Mouse (Mus musculus): ENCODE measurements around the gene Hoxc4.

- TF ChIP-seq CTCF (IDR thresholded peaks at IDR 0.05; ENCODE audit: low read depth): no peak
- TF ChIP-seq EP300 (IDR thresholded peaks at IDR 0.05; ENCODE audit: low read depth): no peak
These were observed 15.8 kb upstream of the Hoxc4 start for GRCm38 (mm10) chr15:103002821-103003448.
